25 mouse cellular contexts compared by ENCODE assay signal in genomic region chr5:118667863-118668262, GRCm38 (mm10).
DNase-seq lines count a peak whose midpoint lies in the region; ATAC-seq lines count a peak whose summit lies in the region.
"Had no signal": no experiment of that assay in that cellular context is flagged by ENCODE, and none has a peak within 500 bp of the region (broad histone marks: within the 10 kb centered on the region; RNA-seq: fewer than 3 reads in every experiment).

No protein-coding gene starts in this region.

- H3K9ac ChIP-seq in forebrain, embryonic 15.5 days (replicated peaks) = no peak overlapping the region
- no peak overlapping the region for H3K9ac ChIP-seq in forebrain, embryonic 11.5 days (ENCODE audit: low read length)
- no peak overlapping the region for H3K9ac ChIP-seq in neural tube, embryonic 12.5 days
- no peak overlapping the region for H3K9ac ChIP-seq in neural tube, embryonic 15.5 days (replicated peaks)
- H3K9ac ChIP-seq: limb, embryonic 12.5 days; liver, postnatal 0 days; stomach, embryonic 15.5 days had no signal

- no peaks in the 10 kb centered on the region for H3K9me3 ChIP-seq in forebrain, embryonic 15.5 days
- H3K9me3 ChIP-seq in forebrain, embryonic 11.5 days (ENCODE audit: control insufficient read depth, low read length) = no peaks in the 10 kb centered on the region
- no peaks in the 10 kb centered on the region for H3K9me3 ChIP-seq in neural tube, embryonic 12.5 days
- H3K9me3 ChIP-seq in neural tube, embryonic 15.5 days (replicated peaks) = no peaks in the 10 kb centered on the region
- H3K9me3 ChIP-seq: embryonic facial prominence, embryonic 10.5 days; heart, embryonic 10.5 days; limb, embryonic 12.5 days; stomach, embryonic 15.5 days had no signal

- no peak overlapping the region for H3K4me3 ChIP-seq in forebrain, embryonic 15.5 days
- H3K4me3 ChIP-seq in forebrain, embryonic 11.5 days (ENCODE audit: low read depth, low read length) = no peak overlapping the region
- H3K4me3 ChIP-seq in neural tube, embryonic 12.5 days = no peak overlapping the region
- no peak overlapping the region for H3K4me3 ChIP-seq in neural tube, embryonic 15.5 days (replicated peaks)
- H3K4me3 ChIP-seq: embryonic facial prominence, embryonic 10.5 days; heart, embryonic 10.5 days; limb, embryonic 12.5 days; stomach, embryonic 15.5 days had no signal

- H3K4me1 ChIP-seq in forebrain, embryonic 15.5 days = peaks cover 49% of the 10 kb centered on the region
- H3K4me1 ChIP-seq in forebrain, embryonic 11.5 days (replicated peaks; ENCODE audit: control insufficient read depth, insufficient read depth, low read length) = peaks cover 33% of the 10 kb centered on the region
- peaks cover 72% of the 10 kb centered on the region for H3K4me1 ChIP-seq in neural tube, embryonic 12.5 days
- H3K4me1 ChIP-seq in neural tube, embryonic 15.5 days = peaks cover 57% of the 10 kb centered on the region

- WGBS in forebrain, embryonic 15.5 days = 27% methylated on average over 7 of the region's 7 CpGs
- whole genome bisulfite sequencing in forebrain, embryonic 11.5 days = 33% methylated on average over 7 of the region's 7 CpGs
- WGBS in neural tube, embryonic 12.5 days = 17% methylated on average over 7 of the region's 7 CpGs
- WGBS in neural tube, embryonic 15.5 days = 14% methylated on average over 7 of the region's 7 CpGs

- H3K27ac ChIP-seq in forebrain, embryonic 15.5 days (replicated peaks) = peak overlapping the region; percentile 82
- no peak overlapping the region for H3K27ac ChIP-seq in forebrain, embryonic 11.5 days (ENCODE audit: low read depth, low read length)
- no peak overlapping the region for H3K27ac ChIP-seq in neural tube, embryonic 12.5 days
- no peak overlapping the region for H3K27ac ChIP-seq in neural tube, embryonic 15.5 days (replicated peaks)
- H3K27ac ChIP-seq: embryonic facial prominence, embryonic 10.5 days; heart, embryonic 10.5 days; limb, embryonic 12.5 days; macrophage; stomach, embryonic 15.5 days had no signal

- no peaks in the 10 kb centered on the region for H3K36me3 ChIP-seq in forebrain, embryonic 15.5 days
- H3K36me3 ChIP-seq in forebrain, embryonic 11.5 days (ENCODE audit: control insufficient read depth, insufficient read depth, low read length) = no peaks in the 10 kb centered on the region
- H3K36me3 ChIP-seq in neural tube, embryonic 12.5 days = no peaks in the 10 kb centered on the region
- no peaks in the 10 kb centered on the region for H3K36me3 ChIP-seq in neural tube, embryonic 15.5 days
- H3K36me3 ChIP-seq: heart, embryonic 10.5 days; stomach, embryonic 15.5 days had no signal

- H3K27me3 ChIP-seq in forebrain, embryonic 15.5 days = no peaks in the 10 kb centered on the region
- H3K27me3 ChIP-seq in forebrain, embryonic 11.5 days (ENCODE audit: control insufficient read depth, insufficient read depth, low read length) = no peaks in the 10 kb centered on the region
- H3K27me3 ChIP-seq in neural tube, embryonic 12.5 days (replicated peaks) = no peaks in the 10 kb centered on the region
- no peaks in the 10 kb centered on the region for H3K27me3 ChIP-seq in neural tube, embryonic 15.5 days (replicated peaks)
- H3K27me3 ChIP-seq: limb, embryonic 12.5 days; stomach, embryonic 15.5 days had no signal

- no peak overlapping the region for H3K4me2 ChIP-seq in forebrain, embryonic 15.5 days (replicated peaks)
- H3K4me2 ChIP-seq in forebrain, embryonic 11.5 days (ENCODE audit: low read depth, low read length, severe bottlenecking) = no peak overlapping the region
- peak overlapping the region; percentile 32; the same call in 1 of the 2 replicates for H3K4me2 ChIP-seq in neural tube, embryonic 12.5 days (replicated peaks)
- no peak overlapping the region for H3K4me2 ChIP-seq in neural tube, embryonic 15.5 days
- H3K4me2 ChIP-seq: limb, embryonic 12.5 days; liver, embryonic 11.5 days; stomach, embryonic 15.5 days had no signal

- DNase-seq in forebrain, embryonic 11.5 days (ENCODE audit: low spot score) = no peak
- peak; percentile 28 to 36 for DNase-seq in kidney, adult 8-10 months
- no peak for DNase-seq in kidney, adult 18-20 months
- no peak for DNase-seq in right cerebral cortex, postnatal 14 days
- no peak for DNase-seq in adrenal gland, postnatal 25 days
- DNase-seq: adrenal gland, postnatal 36 days; cerebellum, adult 11 months; cerebellum, postnatal 10 days; gastrocnemius, postnatal 10 days; heart, postnatal 4 days; liver, postnatal 0 days; right cerebral cortex, postnatal 4 days; thymus, postnatal 36 days had no signal

- no peak for ATAC-seq in forebrain, embryonic 15.5 days (replicated peaks)
- ATAC-seq in forebrain, embryonic 11.5 days (replicated peaks; ENCODE audit: low FRiP score) = no peak
- ATAC-seq in neural tube, embryonic 12.5 days (ENCODE audit: low FRiP score, low read depth) = no peak
- no peak for ATAC-seq in neural tube, embryonic 15.5 days (ENCODE audit: low FRiP score)
- ATAC-seq: CD4-positive, CD25-positive, alpha-beta regulatory T cell, adult 4 months; inflammation-experienced regulatory T-cells, adult 6 months; liver, postnatal 0 days; lung, postnatal 0 days had no signal

Comparison
In these comparisons a context has a peak if more than half of its experiments do, and no peak if none do; other contexts are left out.
1. DNase-seq: peak in kidney, adult 8-10 months (2 of 2); none in forebrain, embryonic 11.5 days (single experiment), kidney, adult 18-20 months (single experiment), right cerebral cortex, postnatal 14 days (single experiment) and adrenal gland, postnatal 25 days (single experiment).